Mouse (Mus musculus) gastrocnemius, postnatal 36 days (tissue): ENCODE data around the gene Smok2a. TPM values are rescaled to one million over a fixed set of nuclear protein-coding genes. Genes with fewer than 3 reads are reported as not detected.
"Not testable (repeated sequence)": the region's sequence is repeated elsewhere in the genome, so short reads cannot be mapped to it uniquely, and the experiment has no call there.

Experiments used
- DNase-seq, 2 experiments: peaks; one replicate each; pipeline ENCODE4 v3.0.0; 2022
- intact Hi-C: fragments of 180-260 bp; cut with DNase I; formaldehyde crosslinking; loops from one replicate; pipeline ENCODE4 v1.15.1; 2025
- long read RNA-seq, 2 experiments: library from polyadenylated mRNA; stranded (forward); transcript quantifications; one replicate each; pipeline ENCODE4 v2.0.0; 2021
- total RNA-seq, 2 experiments: library from RNA; stranded (reverse); gene quantifications; 2 replicates each; pipeline ENCODE4 v1.2.3; 2021

Gene Smok2a
- not detected for total RNA-seq
- long read RNA-seq, experiment 1: 0 reads
- long read RNA-seq, experiment 2: 0 reads

GRCm38 (mm10) chr17:13220888-13221287 is at the start of gene Smok2a:
Gene Smok2a, plus strand, starts transcription at chr17:13221188.
- DNase-seq: no peak
- intact Hi-C loops: no loop called here

- intact Hi-C loops, DNase-seq: not testable (repeated sequence)
Observed at GRCm38 (mm10) chr17:13173578-13173977, 47.4 kb upstream of the Smok2a start.

- DNase-seq, intact Hi-C loops: not testable (repeated sequence)
Observed at GRCm38 (mm10) chr17:13174029-13174428, 47.0 kb upstream of the Smok2a start.

- intact Hi-C loops, DNase-seq: not testable (repeated sequence)
Observed at GRCm38 (mm10) chr17:13175609-13176008, 45.4 kb upstream of the Smok2a start.

GRCm38 (mm10) chr17:13177796-13178195 is 43.2 kb upstream of the Smok2a start:
- DNase-seq, intact Hi-C loops: not testable (repeated sequence)

GRCm38 (mm10) chr17:13179021-13179420 is 42.0 kb upstream of the Smok2a start:
- DNase-seq, intact Hi-C loops: not testable (repeated sequence)

GRCm38 (mm10) chr17:13180491-13180890 is 40.5 kb upstream of the Smok2a start:
- intact Hi-C loops, DNase-seq: not testable (repeated sequence)

GRCm38 (mm10) chr17:13182712-13183111 is 38.3 kb upstream of the Smok2a start:
- intact Hi-C loops, DNase-seq: not testable (repeated sequence)

- DNase-seq, intact Hi-C loops: not testable (repeated sequence)
Observed at GRCm38 (mm10) chr17:13184514-13184913, 36.5 kb upstream of the Smok2a start.

- DNase-seq, intact Hi-C loops: not testable (repeated sequence)
Observed at GRCm38 (mm10) chr17:13186541-13186940, 34.4 kb upstream of the Smok2a start.

GRCm38 (mm10) chr17:13187621-13188020 is 33.4 kb upstream of the Smok2a start:
- DNase-seq, intact Hi-C loops: not testable (repeated sequence)

- DNase-seq, intact Hi-C loops: not testable (repeated sequence)
Observed at GRCm38 (mm10) chr17:13188846-13189245, 32.1 kb upstream of the Smok2a start.

GRCm38 (mm10) chr17:13190836-13191583 is 30.0 kb upstream of the Smok2a start:
- DNase-seq, intact Hi-C loops: not testable (repeated sequence)

- not testable (repeated sequence) for DNase-seq
Observed at GRCm38 (mm10) chr17:13196486-13196885, 24.5 kb upstream of the Smok2a start.

GRCm38 (mm10) chr17:13198812-13199211 is 22.2 kb upstream of the Smok2a start:
- DNase-seq, intact Hi-C loops: not testable (repeated sequence)

More at GRCm38 (mm10) chr17:13196486-13196885, 24.5 kb upstream of the Smok2a start:
- intact Hi-C loops: not testable (repeated sequence)

GRCm38 (mm10) chr17:13199880-13200409 is 21.0 kb upstream of the Smok2a start:
- DNase-seq, intact Hi-C loops: not testable (repeated sequence)

- intact Hi-C loops, DNase-seq: not testable (repeated sequence)
Observed at GRCm38 (mm10) chr17:13201551-13201950, 19.4 kb upstream of the Smok2a start.

- DNase-seq, intact Hi-C loops: not testable (repeated sequence)
Observed at GRCm38 (mm10) chr17:13202453-13203107, 18.4 kb upstream of the Smok2a start.

GRCm38 (mm10) chr17:13205247-13205646 is 15.7 kb upstream of the Smok2a start:
- DNase-seq, intact Hi-C loops: not testable (repeated sequence)

- DNase-seq: no peak
- intact Hi-C loops: no loop called here
Observed at GRCm38 (mm10) chr17:13206491-13206890, 14.5 kb upstream of the Smok2a start.

GRCm38 (mm10) chr17:13208460-13208859 is 12.5 kb upstream of the Smok2a start:
- intact Hi-C loops, DNase-seq: not testable (repeated sequence)
